Mouse (Mus musculus): ENCODE measurements around the gene Syne3. TPM values are rescaled to one million over a fixed set of nuclear protein-coding genes. Genes with fewer than 3 reads are reported as not detected.

Gene Syne3
- polyA plus RNA-seq, 1 experiment from 2014 or later = 0.11 TPM

DNA sequence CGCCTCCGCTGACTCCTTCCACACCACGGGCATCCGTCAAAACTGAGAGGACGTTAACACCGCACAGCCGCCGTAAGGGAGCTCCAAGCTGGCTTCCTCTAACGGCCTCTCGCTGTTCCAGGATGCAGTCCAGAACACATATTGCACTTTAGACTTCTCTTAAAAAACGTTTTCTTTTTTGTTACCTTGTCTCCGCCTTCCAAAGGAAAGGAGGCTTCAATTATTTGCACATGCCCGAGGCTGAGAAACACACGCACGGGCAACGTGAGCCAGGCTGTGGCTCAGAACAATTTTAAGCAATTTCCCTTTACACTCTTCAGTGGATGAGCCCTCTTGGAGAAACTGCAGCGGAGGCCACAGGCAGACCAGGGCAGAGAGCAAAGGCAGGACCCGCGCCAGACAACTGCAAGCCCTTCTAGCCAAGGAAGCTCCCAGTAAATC, 85.6 kb downstream of the Syne3 start:
- Histone ChIP-seq H3K9ac (replicated peaks) (no peak overlapping the region), H3K9me3 (no peaks in the 10 kb centered on the region), H3K4me3 (no peak overlapping the region), H3K27ac (replicated peaks) (0 out of 2 replicates have a peak overlapping the region, but pooled peaks have one; percentile 15), H3K27me3 (no peaks in the 10 kb centered on the region), H3K4me2 (replicated peaks) (no peak overlapping the region), H3K4me1 (peaks cover 26% of the 10 kb centered on the region), H3K36me3 (no peaks in the 10 kb centered on the region)
- WGBS = 61% methylated on average over 19 of the region's 19 CpGs
- no peak for ATAC-seq (replicated peaks)

DNA sequence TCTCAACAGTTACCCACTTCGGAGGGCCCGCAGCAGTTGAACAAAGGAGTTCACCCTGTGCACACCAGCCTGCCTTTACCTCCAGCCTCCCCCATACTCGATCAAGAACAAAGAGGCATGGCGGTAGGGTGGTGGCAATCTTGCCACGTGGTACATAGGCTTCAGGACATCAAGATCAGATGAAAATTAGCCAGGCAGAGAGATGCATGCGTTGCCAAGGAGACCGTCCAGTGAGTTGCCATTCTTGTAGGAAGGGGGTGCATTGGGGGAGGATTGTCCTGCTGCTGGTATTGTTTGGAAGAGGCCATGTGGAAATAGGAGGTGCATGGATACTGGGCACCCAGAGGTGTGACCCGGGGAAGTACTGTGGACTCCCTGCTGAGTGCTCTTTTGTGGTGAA, 87.0 kb downstream of the Syne3 start:
- no peaks in the 10 kb centered on the region for H3K9me3 ChIP-seq
- H3K4me2 ChIP-seq (replicated peaks) = no peak overlapping the region
- no peaks in the 10 kb centered on the region for H3K27me3 ChIP-seq
- peaks cover 26% of the 10 kb centered on the region for H3K4me1 ChIP-seq
- H3K27ac ChIP-seq (replicated peaks) = no peak overlapping the region
- no peaks in the 10 kb centered on the region for H3K36me3 ChIP-seq
- 29% methylated on average over 8 of the region's 8 CpGs for WGBS
- no peak overlapping the region for H3K4me3 ChIP-seq
- no peak overlapping the region for H3K9ac ChIP-seq (replicated peaks)
- ATAC-seq (replicated peaks) = peak; percentile 55

DNA sequence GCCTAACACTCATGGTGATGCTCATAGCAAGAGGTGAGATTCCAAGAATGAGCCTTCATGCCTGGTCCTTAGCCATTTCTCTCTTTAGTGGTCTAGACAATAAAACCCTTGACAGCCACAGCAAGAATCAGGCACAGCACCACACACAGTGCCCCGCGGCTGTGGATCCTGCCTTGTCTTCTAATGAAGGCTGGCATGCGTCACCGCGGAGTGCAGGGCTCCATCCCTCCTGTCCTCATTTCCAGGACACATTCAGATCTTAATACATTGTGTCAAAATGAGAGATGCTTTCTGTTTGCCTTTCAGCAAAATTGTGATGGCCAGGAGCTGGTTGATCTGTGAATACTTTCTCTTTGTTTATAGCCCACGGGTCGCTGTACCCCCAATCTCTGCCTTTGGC, 88.5 kb downstream of the Syne3 start:
- Histone ChIP-seq H3K9me3 (no peaks in the 10 kb centered on the region), H3K4me2 (replicated peaks) (no peak overlapping the region), H3K27ac (replicated peaks) (no peak overlapping the region), H3K36me3 (no peaks in the 10 kb centered on the region), H3K4me3 (no peak overlapping the region), H3K27me3 (no peaks in the 10 kb centered on the region), H3K4me1 (peaks cover 26% of the 10 kb centered on the region), H3K9ac (replicated peaks) (no peak overlapping the region)
- ATAC-seq (replicated peaks) = no peak
- 78% methylated on average over 7 of the region's 7 CpGs for WGBS

DNA sequence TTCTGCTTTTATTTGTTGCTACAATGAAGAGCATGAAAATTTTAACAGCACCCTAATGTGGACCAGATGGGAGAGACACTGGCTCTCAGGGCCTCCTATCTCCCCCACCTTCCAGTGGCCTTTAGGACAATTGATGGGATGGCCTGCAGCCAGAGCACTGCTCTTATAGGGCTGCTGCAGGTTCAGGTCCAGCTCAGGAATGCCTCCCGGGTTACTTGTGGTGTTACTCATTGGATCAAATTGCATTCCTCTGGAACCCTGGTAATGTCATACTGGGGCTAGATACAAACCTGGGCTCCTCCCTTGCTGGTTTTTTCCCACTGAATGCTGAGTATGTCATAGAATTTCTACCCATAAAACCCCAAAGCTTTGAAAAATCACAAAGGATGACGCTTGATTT, 90.4 kb downstream of the Syne3 start:
- no peaks in the 10 kb centered on the region for H3K27me3 ChIP-seq
- no peak overlapping the region for H3K9ac ChIP-seq (replicated peaks)
- ATAC-seq (replicated peaks) = no peak
- H3K4me2 ChIP-seq (replicated peaks) = no peak overlapping the region
- WGBS = 86% methylated on average over 2 of the region's 2 CpGs
- H3K4me3 ChIP-seq = no peak overlapping the region
- no peaks in the 10 kb centered on the region for H3K36me3 ChIP-seq
- no peak overlapping the region for H3K27ac ChIP-seq (replicated peaks)
- H3K9me3 ChIP-seq = no peaks in the 10 kb centered on the region
- H3K4me1 ChIP-seq = peaks cover 17% of the 10 kb centered on the region

DNA sequence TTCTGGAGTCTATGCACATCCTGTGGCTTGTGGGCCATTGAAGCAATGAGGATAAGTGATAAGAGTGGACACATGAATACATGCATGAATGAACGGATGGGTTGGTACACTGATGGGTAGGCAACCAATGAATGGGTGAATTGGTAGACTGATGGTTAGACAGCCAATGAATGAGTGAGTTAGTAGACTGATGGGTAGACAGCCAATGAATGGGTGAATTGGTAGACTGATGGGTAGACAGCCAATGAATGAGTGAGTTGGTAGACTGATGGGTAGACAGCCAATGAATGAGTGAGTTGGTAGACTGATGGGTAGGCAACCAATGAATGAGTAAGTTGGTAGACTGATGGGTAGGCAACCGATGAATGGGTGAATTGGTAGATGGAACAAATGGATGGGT, 91.7 kb downstream of the Syne3 start:
- peaks cover 5% of the 10 kb centered on the region for H3K4me1 ChIP-seq
- no peak overlapping the region for H3K27ac ChIP-seq (replicated peaks)
- H3K4me2 ChIP-seq (replicated peaks) = no peak overlapping the region
- no peaks in the 10 kb centered on the region for H3K36me3 ChIP-seq
- H3K9me3 ChIP-seq = no peaks in the 10 kb centered on the region
- H3K9ac ChIP-seq (replicated peaks) = no peak overlapping the region
- WGBS = 95% methylated on average over 2 of the region's 2 CpGs
- ATAC-seq (replicated peaks) = no peak
- no peaks in the 10 kb centered on the region for H3K27me3 ChIP-seq
- no peak overlapping the region for H3K4me3 ChIP-seq

DNA sequence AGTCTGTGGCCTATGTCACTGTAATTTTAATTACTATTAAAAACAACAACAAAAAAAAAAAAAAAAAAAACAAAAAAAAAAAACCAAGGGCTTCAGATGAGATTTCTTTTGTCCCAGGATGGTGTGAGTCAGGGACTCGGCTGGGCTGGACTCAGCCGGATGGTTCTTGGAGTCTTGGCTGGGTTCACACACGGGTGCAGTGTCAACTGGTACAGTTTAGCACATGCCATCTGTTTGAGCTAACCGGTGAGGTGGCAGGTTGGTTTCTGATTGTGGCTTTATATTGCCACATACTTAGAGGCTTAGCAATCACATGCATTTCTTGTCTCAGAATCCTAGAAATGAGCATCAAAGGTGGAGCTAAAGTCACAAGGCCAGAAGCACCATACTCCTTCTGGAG, 92.3 kb downstream of the Syne3 start:
- Histone ChIP-seq H3K36me3 (no peaks in the 10 kb centered on the region), H3K27ac (replicated peaks) (no peak overlapping the region), H3K9ac (replicated peaks) (no peak overlapping the region), H3K4me2 (replicated peaks) (no peak overlapping the region), H3K4me3 (no peak overlapping the region), H3K4me1 (no peaks in the 10 kb centered on the region), H3K27me3 (no peaks in the 10 kb centered on the region), H3K9me3 (no peaks in the 10 kb centered on the region)
- 80% methylated on average over 4 of the region's 4 CpGs for WGBS
- no peak for ATAC-seq (replicated peaks)

DNA sequence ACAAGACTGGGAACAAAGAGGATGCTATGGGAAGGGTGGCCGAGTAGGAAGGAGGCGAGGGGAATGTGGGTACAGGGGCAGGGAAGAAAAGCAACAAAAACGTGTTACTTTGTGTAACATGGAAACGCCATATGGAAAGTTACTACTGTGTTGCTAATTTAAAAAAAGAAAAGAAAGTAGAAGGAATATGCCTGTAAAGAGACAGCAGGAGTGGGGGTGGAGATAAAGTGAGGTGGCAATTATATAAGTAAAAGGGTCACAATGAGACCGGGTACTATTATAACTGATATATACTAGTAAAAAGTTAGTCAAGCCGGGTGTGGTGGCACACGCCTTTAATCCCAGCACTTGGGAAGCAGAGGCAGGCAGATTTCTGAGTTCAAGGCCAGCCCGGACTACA, 92.8 kb downstream of the Syne3 start:
- no peaks in the 10 kb centered on the region for H3K4me1 ChIP-seq
- no peaks in the 10 kb centered on the region for H3K27me3 ChIP-seq
- no peaks in the 10 kb centered on the region for H3K9me3 ChIP-seq
- no peak overlapping the region for H3K9ac ChIP-seq (replicated peaks)
- H3K36me3 ChIP-seq = no peaks in the 10 kb centered on the region
- WGBS = 93% methylated on average over 8 of the region's 8 CpGs
- no peak overlapping the region for H3K27ac ChIP-seq (replicated peaks)
- H3K4me3 ChIP-seq = no peak overlapping the region
- no peak overlapping the region for H3K4me2 ChIP-seq (replicated peaks)
- no peak for ATAC-seq (replicated peaks)

DNA sequence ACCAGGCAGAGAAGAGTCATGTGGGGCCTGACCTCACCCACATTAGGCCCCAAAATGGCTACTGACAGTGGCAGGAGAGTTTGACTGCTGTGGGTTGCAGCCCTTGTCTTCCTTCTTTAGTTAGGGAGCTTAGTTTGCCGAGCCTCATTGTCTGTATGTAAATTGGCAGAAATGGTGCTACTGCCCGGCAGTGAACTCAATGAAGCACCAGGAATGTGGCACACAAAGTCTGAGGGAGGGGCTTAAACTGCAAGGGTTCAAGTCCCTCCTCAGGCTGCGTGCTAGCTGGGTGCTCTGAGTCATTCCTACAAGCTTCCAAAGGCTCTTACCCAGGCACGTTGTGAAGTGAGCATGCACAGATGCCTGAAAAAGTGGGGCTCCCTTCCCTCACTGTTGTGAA, 93.9 kb downstream of the Syne3 start:
- Histone ChIP-seq H3K9ac (replicated peaks) (no peak overlapping the region), H3K36me3 (no peaks in the 10 kb centered on the region), H3K27me3 (no peaks in the 10 kb centered on the region), H3K4me2 (replicated peaks) (no peak overlapping the region), H3K4me3 (no peak overlapping the region), H3K9me3 (no peaks in the 10 kb centered on the region), H3K27ac (replicated peaks) (no peak overlapping the region), H3K4me1 (no peaks in the 10 kb centered on the region)
- WGBS = 33% methylated on average over 4 of the region's 4 CpGs
- no peak for ATAC-seq (replicated peaks)

DNA sequence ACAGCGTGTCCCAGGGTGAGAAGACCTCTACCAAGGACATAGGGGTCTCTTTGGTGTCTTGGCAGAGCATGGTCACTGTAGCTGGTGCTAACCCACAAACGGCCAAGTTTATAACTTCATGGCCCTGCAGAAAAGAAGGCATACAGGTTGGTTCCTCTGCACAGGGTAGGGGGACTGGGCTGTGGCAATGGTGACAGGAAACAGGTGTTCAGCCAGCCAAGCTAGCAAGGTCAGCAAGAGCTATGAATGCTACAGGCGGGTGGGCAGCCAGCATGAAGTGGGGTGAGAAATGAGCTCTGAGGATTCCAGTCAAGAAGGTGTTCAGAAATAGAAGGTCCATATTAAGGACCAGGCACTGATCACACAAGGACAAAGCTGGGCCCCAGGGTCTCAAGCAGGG, 96.6 kb downstream of the Syne3 start:
- Histone ChIP-seq H3K4me3 (no peak overlapping the region), H3K9me3 (no peaks in the 10 kb centered on the region), H3K4me2 (replicated peaks) (no peak overlapping the region), H3K27ac (replicated peaks) (no peak overlapping the region), H3K27me3 (no peaks in the 10 kb centered on the region), H3K4me1 (peaks cover 8% of the 10 kb centered on the region; the same call in 1 of the 2 replicates), H3K36me3 (no peaks in the 10 kb centered on the region), H3K9ac (replicated peaks) (no peak overlapping the region)
- ATAC-seq (replicated peaks) = no peak
- 77% methylated on average over 3 of the region's 3 CpGs for WGBS

DNA sequence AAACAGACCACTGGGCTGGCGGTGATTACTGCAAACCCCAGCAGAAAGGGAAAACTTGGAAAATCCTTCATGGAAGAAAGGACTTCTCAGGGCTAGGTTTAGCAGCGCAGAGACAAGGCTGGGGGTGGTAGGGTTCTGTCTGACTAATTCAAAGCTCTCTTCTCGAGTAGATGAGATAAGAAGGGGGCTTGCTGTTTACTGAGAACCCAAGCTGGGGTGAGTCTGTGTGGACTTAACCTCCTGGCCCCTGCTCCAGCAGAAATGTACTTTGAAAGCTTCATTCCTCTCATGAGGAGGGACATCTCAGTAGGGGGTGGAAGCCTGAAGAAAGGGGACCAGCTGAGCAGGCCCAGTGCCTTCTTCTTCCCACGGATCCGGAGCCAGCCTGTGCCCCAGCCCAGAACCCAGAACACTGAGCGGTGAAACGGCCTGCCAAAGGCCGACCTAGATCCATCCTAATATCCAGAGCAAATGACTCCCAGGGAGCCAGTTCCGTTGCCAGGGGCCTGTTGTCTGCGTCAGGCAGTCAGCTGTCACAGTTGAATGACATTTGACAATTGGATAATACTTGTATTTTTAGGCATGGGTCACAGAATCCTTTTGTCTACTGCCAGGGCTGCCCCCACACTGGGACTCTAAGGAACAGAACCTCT, 97.2 kb downstream of the Syne3 start:
- no peak overlapping the region for H3K4me3 ChIP-seq
- H3K9ac ChIP-seq (replicated peaks) = no peak overlapping the region
- H3K36me3 ChIP-seq = no peaks in the 10 kb centered on the region
- peaks cover 10% of the 10 kb centered on the region; the same call in 1 of the 2 replicates for H3K4me1 ChIP-seq
- no peaks in the 10 kb centered on the region for H3K9me3 ChIP-seq
- H3K4me2 ChIP-seq (replicated peaks) = no peak overlapping the region
- 30% methylated on average over 10 of the region's 10 CpGs for WGBS
- ATAC-seq (replicated peaks) = no peak
- no peaks in the 10 kb centered on the region for H3K27me3 ChIP-seq
- H3K27ac ChIP-seq (replicated peaks) = no peak overlapping the region

DNA sequence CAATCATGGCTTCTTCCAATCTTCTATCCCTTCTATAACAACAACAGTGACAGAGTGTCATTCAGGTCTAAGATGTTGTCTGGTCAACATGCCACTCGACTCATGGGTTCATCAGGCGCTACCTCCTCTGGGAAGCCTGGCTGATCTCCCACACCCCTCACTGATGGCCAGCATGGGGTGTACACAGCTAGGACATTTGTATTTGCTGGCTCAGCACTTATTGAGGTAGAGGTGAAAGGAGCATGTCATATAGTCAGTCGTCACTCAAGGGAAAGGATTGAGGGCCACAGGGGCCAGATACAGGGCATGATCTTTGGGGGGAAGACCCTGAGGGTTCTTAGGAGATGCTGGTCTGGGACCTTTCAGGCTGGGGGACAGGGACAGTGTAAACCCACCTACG, 99.9 kb downstream of the Syne3 start:
- H3K27me3 ChIP-seq = no peaks in the 10 kb centered on the region
- H3K9me3 ChIP-seq = no peaks in the 10 kb centered on the region
- peaks cover 10% of the 10 kb centered on the region; the same call in 1 of the 2 replicates for H3K4me1 ChIP-seq
- H3K4me2 ChIP-seq (replicated peaks) = no peak overlapping the region
- ATAC-seq (replicated peaks) = no peak
- 90% methylated on average over 4 of the region's 4 CpGs for WGBS
- no peak overlapping the region for H3K9ac ChIP-seq (replicated peaks)
- no peak overlapping the region for H3K27ac ChIP-seq (replicated peaks)
- H3K36me3 ChIP-seq = no peaks in the 10 kb centered on the region
- no peak overlapping the region for H3K4me3 ChIP-seq

DNA sequence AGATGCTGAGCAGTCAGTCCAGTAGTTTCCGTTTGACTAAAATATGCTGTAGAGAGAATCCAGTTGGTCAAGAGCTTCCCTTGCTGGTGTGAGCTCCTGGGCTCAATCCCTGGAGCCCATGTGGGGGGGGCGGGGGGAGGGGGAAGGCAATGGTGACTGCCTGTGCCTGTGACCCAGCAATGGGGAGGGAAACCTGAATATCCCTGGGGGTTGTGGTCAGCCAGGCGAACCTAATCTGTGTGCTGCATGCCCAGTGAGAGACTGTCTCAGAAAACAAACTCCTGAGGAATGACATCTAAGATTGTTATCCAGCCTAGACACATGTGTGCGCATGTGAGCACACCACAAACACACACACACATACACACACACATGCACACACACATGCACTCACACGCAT, 100.6 kb downstream of the Syne3 start:
- Histone ChIP-seq H3K4me3 (no peak overlapping the region), H3K9ac (replicated peaks) (no peak overlapping the region), H3K4me1 (peaks cover 10% of the 10 kb centered on the region; the same call in 1 of the 2 replicates), H3K4me2 (replicated peaks) (no peak overlapping the region), H3K27me3 (no peaks in the 10 kb centered on the region), H3K9me3 (no peaks in the 10 kb centered on the region), H3K36me3 (no peaks in the 10 kb centered on the region), H3K27ac (replicated peaks) (no peak overlapping the region)
- ATAC-seq (replicated peaks) = no peak
- WGBS = 38% methylated on average over 5 of the region's 5 CpGs

All from forebrain, embryonic 15.5 days (tissue).